Mouse (Mus musculus): ENCODE measurements around the gene Depp1. TPM values are rescaled to one million over a fixed set of nuclear protein-coding genes. Genes with fewer than 3 reads are reported as not detected.
"Not testable (repeated sequence)": the region's sequence is repeated elsewhere in the genome, so short reads cannot be mapped to it uniquely, and the experiment has no call there.

Gene Depp1
- 12.0 TPM for polyA plus RNA-seq (2012; fragmentation: generic; extraction: Trizol)

- TF ChIP-seq CEBPB (IDR thresholded peaks at IDR 0.05; ENCODE audit: insufficient read depth, poor library complexity, severe bottlenecking) (no peak), USF1 (IDR thresholded peaks at IDR 0.05; ENCODE audit: low read depth) (no peak), POLR2A (IDR thresholded peaks at IDR 0.05; ENCODE audit: insufficient read length, low read depth) (peak; percentile 65), POLR2AphosphoS2 (IDR thresholded peaks at IDR 0.05; ENCODE audit: insufficient read length, low read depth) (peak; percentile 49), MYOD1 (IDR thresholded peaks at IDR 0.05; ENCODE audit: control insufficient read depth in 1 of 3, insufficient read length in 2 of 3, low read depth in 2 of 3) (peak in 1 of 3 experiments; percentile 49), MYOG (IDR thresholded peaks at IDR 0.05; ENCODE audit: control insufficient read depth in 1 of 3, insufficient read depth in 1 of 3, insufficient read length in 2 of 3, low read depth in 2 of 3) (peak in 1 of 3 experiments; percentile 71)
- H3K79me2 ChIP-seq (ENCODE audit: control insufficient read depth, insufficient read depth), result no peaks in the 10 kb centered on the region
- no peak within 1 kb of the TSS for H3ac ChIP-seq (ENCODE audit: control insufficient read depth, insufficient read length)
- H3K27me3 ChIP-seq (ENCODE audit: control insufficient read depth, insufficient read depth, insufficient read length), result no peaks in the 10 kb centered on the region
- H3K4me2 ChIP-seq (ENCODE audit: low read depth), result peak within 1 kb of the TSS; percentile 79
- no peaks in the 10 kb centered on the region for H3K36me3 ChIP-seq (ENCODE audit: control insufficient read depth, insufficient read depth)
- peak within 1 kb of the TSS; percentile 21 for H3K4me3 ChIP-seq
These were observed at the start of gene Depp1 for GRCm38 (mm10) chr6:116650406-116650805. Depp1 (plus strand) TSS chr6:116650609.

DNA sequence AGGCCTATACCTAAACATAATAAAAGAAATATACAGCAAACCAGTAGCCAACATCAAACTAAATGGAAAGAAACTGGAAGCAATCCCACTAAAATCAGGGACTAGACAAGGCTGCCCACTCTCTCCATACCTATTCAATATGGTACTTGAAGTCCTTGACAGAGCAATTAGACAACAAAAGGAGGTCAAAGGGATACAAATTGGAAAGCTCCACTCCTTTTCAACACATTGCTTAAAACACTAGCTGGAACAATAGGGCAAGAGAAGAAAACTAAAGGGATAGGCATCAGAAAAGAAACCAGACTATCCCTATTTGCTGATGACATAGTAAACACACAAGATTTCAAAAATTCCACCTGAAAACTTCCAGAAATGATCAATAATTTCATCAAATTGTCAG, 49.4 kb upstream of the Depp1 start:
- not testable (repeated sequence) for H3K27me3 ChIP-seq (ENCODE audit: control insufficient read depth, insufficient read depth, insufficient read length); H3K79me2 ChIP-seq (ENCODE audit: control insufficient read depth, insufficient read depth); H3K4me2 ChIP-seq (ENCODE audit: low read depth); H3K4me3 ChIP-seq; H3K36me3 ChIP-seq (ENCODE audit: control insufficient read depth, insufficient read depth); H3ac ChIP-seq (ENCODE audit: control insufficient read depth, insufficient read length)

- H3K4me3 ChIP-seq, result no peak overlapping the region
- no peaks in the 10 kb centered on the region for H3K36me3 ChIP-seq (ENCODE audit: control insufficient read depth, insufficient read depth)
- no peak overlapping the region for H3ac ChIP-seq (ENCODE audit: control insufficient read depth, insufficient read length)
- H3K79me2 ChIP-seq (ENCODE audit: control insufficient read depth, insufficient read depth), result no peaks in the 10 kb centered on the region
- TF ChIP-seq POLR2A (IDR thresholded peaks at IDR 0.05; ENCODE audit: insufficient read length, low read depth) (no peak), SRF (IDR thresholded peaks at IDR 0.05; ENCODE audit: control insufficient read depth, insufficient read length, low read depth) (no peak), E2F4 (IDR thresholded peaks at IDR 0.05; ENCODE audit: insufficient read depth) (no peak), TCF12 (IDR thresholded peaks at IDR 0.05; ENCODE audit: insufficient read depth, poor library complexity, severe bottlenecking) (no peak), CEBPB (IDR thresholded peaks at IDR 0.05; ENCODE audit: insufficient read depth, poor library complexity, severe bottlenecking) (no peak), MYOG (IDR thresholded peaks at IDR 0.05; ENCODE audit: control insufficient read depth in 1 of 3, insufficient read depth in 1 of 3, insufficient read length in 2 of 3, low read depth in 2 of 3) (no peak), POLR2AphosphoS2 (IDR thresholded peaks at IDR 0.05; ENCODE audit: insufficient read length, low read depth) (no peak), REST (IDR thresholded peaks at IDR 0.05; ENCODE audit: insufficient read depth, insufficient read length) (no peak), MYOD1 (IDR thresholded peaks at IDR 0.05; ENCODE audit: control insufficient read depth in 1 of 3, insufficient read length in 2 of 3, low read depth in 2 of 3) (no peak), MAX (IDR thresholded peaks at IDR 0.05; ENCODE audit: low read depth) (no peak), USF1 (IDR thresholded peaks at IDR 0.05; ENCODE audit: low read depth) (no peak), TCF3 (IDR thresholded peaks at IDR 0.05; ENCODE audit: insufficient read length, low read depth) (no peak)
- H3K27me3 ChIP-seq (ENCODE audit: control insufficient read depth, insufficient read depth, insufficient read length), result no peaks in the 10 kb centered on the region
- no peak overlapping the region for H3K4me2 ChIP-seq (ENCODE audit: low read depth)
These were observed 43.2 kb upstream of the Depp1 start for GRCm38 (mm10) chr6:116607230-116607629.

GRCm38 (mm10) chr6:116615719-116616118, 34.7 kb upstream of the Depp1 start:
- no peaks in the 10 kb centered on the region for H3K27me3 ChIP-seq (ENCODE audit: control insufficient read depth, insufficient read depth, insufficient read length)
- TF ChIP-seq MAX (IDR thresholded peaks at IDR 0.05; ENCODE audit: low read depth), result no peak
- no peak for TF ChIP-seq USF1 (IDR thresholded peaks at IDR 0.05; ENCODE audit: low read depth)
- TF ChIP-seq POLR2AphosphoS2 (IDR thresholded peaks at IDR 0.05; ENCODE audit: insufficient read length, low read depth), result no peak
- TF ChIP-seq TCF3 (IDR thresholded peaks at IDR 0.05; ENCODE audit: insufficient read length, low read depth), result no peak
- TF ChIP-seq REST (IDR thresholded peaks at IDR 0.05; ENCODE audit: insufficient read depth, insufficient read length), result no peak
- no peak for TF ChIP-seq MYOD1 (IDR thresholded peaks at IDR 0.05; ENCODE audit: control insufficient read depth in 1 of 3, insufficient read length in 2 of 3, low read depth in 2 of 3)
- TF ChIP-seq POLR2A (IDR thresholded peaks at IDR 0.05; ENCODE audit: insufficient read length, low read depth), result no peak
- no peak for TF ChIP-seq CEBPB (IDR thresholded peaks at IDR 0.05; ENCODE audit: insufficient read depth, poor library complexity, severe bottlenecking)
- TF ChIP-seq TCF12 (IDR thresholded peaks at IDR 0.05; ENCODE audit: insufficient read depth, poor library complexity, severe bottlenecking), result no peak
- no peak for TF ChIP-seq SRF (IDR thresholded peaks at IDR 0.05; ENCODE audit: control insufficient read depth, insufficient read length, low read depth)
- TF ChIP-seq E2F4 (IDR thresholded peaks at IDR 0.05; ENCODE audit: insufficient read depth), result no peak
- no peak for TF ChIP-seq MYOG (IDR thresholded peaks at IDR 0.05; ENCODE audit: control insufficient read depth in 1 of 3, insufficient read depth in 1 of 3, insufficient read length in 2 of 3, low read depth in 2 of 3)
- no peaks in the 10 kb centered on the region for H3K79me2 ChIP-seq (ENCODE audit: control insufficient read depth, insufficient read depth)
- H3ac ChIP-seq (ENCODE audit: control insufficient read depth, insufficient read length), result no peak overlapping the region
- H3K4me3 ChIP-seq, result no peak overlapping the region
- H3K4me2 ChIP-seq (ENCODE audit: low read depth), result no peak overlapping the region
- H3K36me3 ChIP-seq (ENCODE audit: control insufficient read depth, insufficient read depth), result no peaks in the 10 kb centered on the region

DNA sequence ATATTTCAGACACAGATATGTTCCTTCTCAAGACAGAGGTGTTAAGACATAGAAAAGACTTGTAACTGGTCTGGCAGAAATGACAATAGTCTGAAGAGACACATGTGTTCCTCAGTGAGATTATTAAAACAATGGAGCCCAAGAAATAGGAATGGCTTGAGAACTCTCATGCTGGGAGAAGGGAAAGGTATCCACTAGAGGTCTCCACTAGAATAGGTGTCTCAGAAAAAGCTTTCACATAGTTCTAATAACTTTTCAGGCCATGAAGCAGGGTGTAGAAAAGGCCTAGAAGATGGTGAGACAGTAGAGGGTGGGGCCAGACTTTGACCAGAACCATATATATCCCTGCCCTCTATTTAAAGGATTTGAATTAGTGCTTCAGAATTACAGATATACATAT, 32.3 kb upstream of the Depp1 start:
- TF ChIP-seq MAX (IDR thresholded peaks at IDR 0.05; ENCODE audit: low read depth) (no peak), POLR2AphosphoS2 (IDR thresholded peaks at IDR 0.05; ENCODE audit: insufficient read length, low read depth) (no peak), CEBPB (IDR thresholded peaks at IDR 0.05; ENCODE audit: insufficient read depth, poor library complexity, severe bottlenecking) (no peak), REST (IDR thresholded peaks at IDR 0.05; ENCODE audit: insufficient read depth, insufficient read length) (no peak), E2F4 (IDR thresholded peaks at IDR 0.05; ENCODE audit: insufficient read depth) (no peak), MYOD1 (IDR thresholded peaks at IDR 0.05; ENCODE audit: control insufficient read depth in 1 of 3, insufficient read length in 2 of 3, low read depth in 2 of 3) (no peak), SRF (IDR thresholded peaks at IDR 0.05; ENCODE audit: control insufficient read depth, insufficient read length, low read depth) (no peak), TCF3 (IDR thresholded peaks at IDR 0.05; ENCODE audit: insufficient read length, low read depth) (no peak), USF1 (IDR thresholded peaks at IDR 0.05; ENCODE audit: low read depth) (no peak), TCF12 (IDR thresholded peaks at IDR 0.05; ENCODE audit: insufficient read depth, poor library complexity, severe bottlenecking) (no peak), POLR2A (IDR thresholded peaks at IDR 0.05; ENCODE audit: insufficient read length, low read depth) (no peak), MYOG (IDR thresholded peaks at IDR 0.05; ENCODE audit: control insufficient read depth in 1 of 3, insufficient read depth in 1 of 3, insufficient read length in 2 of 3, low read depth in 2 of 3) (no peak)
- H3ac ChIP-seq (ENCODE audit: control insufficient read depth, insufficient read length), result no peak overlapping the region
- no peaks in the 10 kb centered on the region for H3K79me2 ChIP-seq (ENCODE audit: control insufficient read depth, insufficient read depth)
- H3K36me3 ChIP-seq (ENCODE audit: control insufficient read depth, insufficient read depth), result no peaks in the 10 kb centered on the region
- H3K4me3 ChIP-seq, result no peak overlapping the region
- H3K27me3 ChIP-seq (ENCODE audit: control insufficient read depth, insufficient read depth, insufficient read length), result no peaks in the 10 kb centered on the region
- H3K4me2 ChIP-seq (ENCODE audit: low read depth), result no peak overlapping the region

Data from myocyte (in vitro differentiated cells).